Comparison of ENCODE assay signal across 21 mouse cellular contexts in genomic region chr11:119983151-119983550, GRCm38 (mm10). TPM values are rescaled to one million over a fixed set of nuclear protein-coding genes. Genes with fewer than 3 reads are reported as not detected.
A peak's percentile ranks its signal among the peaks of the same experiment; 100 is the strongest.
DNase-seq lines count a peak whose midpoint lies in the region; ATAC-seq and TF ChIP-seq lines count a peak whose summit lies in the region.
"Had no signal": no experiment of that assay in that cellular context is flagged by ENCODE, and none has a peak within 500 bp of the region (broad histone marks: within the 10 kb centered on the region; RNA-seq: fewer than 3 reads in every experiment).

No protein-coding gene starts in this region.

- 28% methylated on average over 2 of the region's 2 CpGs for WGBS in cerebellum, adult 2 months
- WGBS in kidney, embryonic 16.5 days, result 83% methylated on average over 2 of the region's 2 CpGs
- 78% methylated on average over 2 of the region's 2 CpGs for WGBS in lung, postnatal 0 days
- 59% methylated on average over 2 of the region's 2 CpGs for WGBS in lung, adult 2 months

- no peak overlapping the region for H3K27ac ChIP-seq in cerebellum, adult 2 months (ENCODE audit: insufficient read depth, low read length)
- no peak overlapping the region for H3K27ac ChIP-seq in kidney, embryonic 16.5 days (ENCODE audit: low read length)
- peak overlapping the region; percentile 38; the same call in 1 of the 2 replicates for H3K27ac ChIP-seq in lung, postnatal 0 days (ENCODE audit: low read length)
- H3K27ac ChIP-seq: embryonic facial prominence, embryonic 15.5 days; hindbrain, embryonic 10.5 days; macrophage; midbrain, embryonic 10.5 days; neural tube, embryonic 13.5 days had no signal

- H3K27me3 ChIP-seq in cerebellum, adult 2 months (ENCODE audit: control insufficient read depth, insufficient read depth, low read length), result no peaks in the 10 kb centered on the region
- no peaks in the 10 kb centered on the region for H3K27me3 ChIP-seq in kidney, embryonic 16.5 days (ENCODE audit: insufficient read depth, low read length)
- H3K27me3 ChIP-seq in lung, postnatal 0 days (replicated peaks; ENCODE audit: insufficient read depth, low read length), result no peaks in the 10 kb centered on the region
- H3K27me3 ChIP-seq: CH12.LX; embryonic facial prominence, embryonic 15.5 days; neural tube, embryonic 13.5 days had no signal

- H3K9ac ChIP-seq in kidney, embryonic 16.5 days (replicated peaks; ENCODE audit: low read length), result no peak overlapping the region
- H3K9ac ChIP-seq in lung, postnatal 0 days (replicated peaks; ENCODE audit: low read depth), result no peak overlapping the region
- H3K9ac ChIP-seq: embryonic facial prominence, embryonic 15.5 days; neural tube, embryonic 13.5 days had no signal

- no peak for TF ChIP-seq CTCF in cerebellum, adult 2 months (IDR thresholded peaks at IDR 0.05; ENCODE audit: borderline replicate concordance, insufficient read depth, low read depth, low read length)
- TF ChIP-seq CTCF in lung, postnatal 0 days (IDR thresholded peaks at IDR 0.05), result no peak
- TF ChIP-seq CTCF in lung, adult 2 months (IDR thresholded peaks at IDR 0.05; ENCODE audit: insufficient read depth, low read length), result no peak

- no peak for TF ChIP-seq POLR2A in cerebellum, adult 2 months (IDR thresholded peaks at IDR 0.05; ENCODE audit: borderline replicate concordance, insufficient read depth, low read length)
- no peak for TF ChIP-seq POLR2A in lung, adult 2 months (IDR thresholded peaks at IDR 0.05; ENCODE audit: borderline replicate concordance, extremely low read depth, low read depth, low read length)

- no peaks in the 10 kb centered on the region for H3K9me3 ChIP-seq in kidney, embryonic 16.5 days (ENCODE audit: low read length)
- H3K9me3 ChIP-seq in lung, postnatal 0 days (ENCODE audit: low read length), result no peaks in the 10 kb centered on the region
- H3K9me3 ChIP-seq: embryonic facial prominence, embryonic 15.5 days; hindbrain, embryonic 10.5 days; midbrain, embryonic 10.5 days; neural tube, embryonic 13.5 days had no signal

- TF ChIP-seq EP300 in lung, postnatal 0 days (IDR thresholded peaks at IDR 0.05), result no peak

- no peak overlapping the region for H3K4me3 ChIP-seq in cerebellum, adult 2 months (replicated peaks; ENCODE audit: insufficient read depth, low read depth, low read length)
- no peak overlapping the region for H3K4me3 ChIP-seq in kidney, embryonic 16.5 days (ENCODE audit: low read length)
- H3K4me3 ChIP-seq in lung, postnatal 0 days (ENCODE audit: low read depth, low read length), result no peak overlapping the region
- H3K4me3 ChIP-seq in lung, adult 2 months (replicated peaks; ENCODE audit: extremely low read depth, low read depth, low read length), result no peak overlapping the region
- H3K4me3 ChIP-seq: embryonic facial prominence, embryonic 15.5 days; hindbrain, embryonic 10.5 days; midbrain, embryonic 10.5 days; neural tube, embryonic 13.5 days had no signal

- peaks cover 17% of the 10 kb centered on the region for H3K36me3 ChIP-seq in kidney, embryonic 16.5 days (ENCODE audit: insufficient read depth, low read length)
- peaks cover 12% of the 10 kb centered on the region; the same call in 1 of the 2 replicates for H3K36me3 ChIP-seq in lung, postnatal 0 days (ENCODE audit: insufficient read depth, low read length)

- peaks cover 34% of the 10 kb centered on the region for H3K4me1 ChIP-seq in cerebellum, adult 2 months (ENCODE audit: control insufficient read depth, insufficient read depth, low read length)
- H3K4me1 ChIP-seq in kidney, embryonic 16.5 days (ENCODE audit: insufficient read depth, low read length), result peaks cover 2% of the 10 kb centered on the region; the same call in 1 of the 2 replicates
- 0 out of 2 replicates have a peak, but pooled peaks cover 4% of the 10 kb centered on the region for H3K4me1 ChIP-seq in lung, postnatal 0 days (ENCODE audit: insufficient read depth, low read depth, low read length)
- H3K4me1 ChIP-seq in lung, adult 2 months (ENCODE audit: control insufficient read depth, insufficient read depth, low read length), result peaks cover 15% of the 10 kb centered on the region

- no peak overlapping the region for H3K4me2 ChIP-seq in kidney, embryonic 16.5 days (replicated peaks; ENCODE audit: low read depth, low read length)
- no peak overlapping the region for H3K4me2 ChIP-seq in lung, postnatal 0 days (replicated peaks; ENCODE audit: low read depth, low read length)
- H3K4me2 ChIP-seq: embryonic facial prominence, embryonic 15.5 days; liver, embryonic 11.5 days; neural tube, embryonic 13.5 days had no signal

- no peak for ATAC-seq in kidney, embryonic 16.5 days (ENCODE audit: low FRiP score, low TSS enrichment)
- no peak for ATAC-seq in lung, postnatal 0 days
- ATAC-seq: forebrain, embryonic 16.5 days had no signal

- DNase-seq in cerebellum, adult 2 months, result peak; percentile 53 to 60
- DNase-seq in cerebellum, adult 8-10 months, result no peak
- DNase-seq in kidney, adult 9 months, result peak; percentile 37
- DNase-seq in lung, postnatal 0 days (ENCODE audit: low spot score), result no peak
- DNase-seq in lung, adult 2 months, result no peak
- DNase-seq in adipocyte (ENCODE audit: low spot score), result peak; percentile 72
- DNase-seq: adrenal gland, adult 8-10 months; cerebellum, adult 11-12 months; gastrocnemius, postnatal 36 days; lung, adult 18-20 months; right cerebral cortex, postnatal 14 days; spleen, adult 18-20 months had no signal

RNA-seq across cellular contexts. Expression of gene Baiap2, which starts 40.6 kb away (rescaled TPM):
- 116 and 141 TPM in 2 replicates for polyA plus RNA-seq in cerebellum, adult 2 months (2012; rRNA removed)
- polyA plus RNA-seq in kidney, embryonic 16.5 days (2015; fragmentation: Nextera tagmentation; extraction: Ambion mirVana), result 22.8 and 25.3 TPM in 2 replicates
- polyA plus RNA-seq in lung, postnatal 0 days (2015; fragmentation: Nextera tagmentation; extraction: Ambion mirVana), result 42.9 and 52.6 TPM in 2 replicates
- 83.7 and 92.9 TPM in 2 replicates for polyA plus RNA-seq in lung, adult 2 months (2012; rRNA removed)

Comparison
In these comparisons a context has a peak if more than half of its experiments do, and no peak if none do; other contexts are left out.
1. DNase-seq: peak in cerebellum, adult 2 months (2 of 2), kidney, adult 9 months (single experiment) and adipocyte (single experiment); none in cerebellum, adult 8-10 months (single experiment), lung, postnatal 0 days (single experiment) and lung, adult 2 months (single experiment).